Mouse (Mus musculus) v-Abl transformed pro-B cells (cell line): Measurements from ENCODE around the gene Fam20a.

Experiments used
- in situ Hi-C, 2 experiments: fragments of 400-800 bp; cut with MboI; formaldehyde crosslinking; loops; one replicate each; pipeline ENCODE4 v1.15.1; 2025; ENCODE audit not compliant: unreplicated experiment in 2 of 2

Gene Fam20a

GRCm38 (mm10) chr11:109721781-109722446 lies at the start of gene Fam20a:
Gene Fam20a, minus strand, starts transcription at chr11:109722279.
- in situ Hi-C loops: no loop called here

GRCm38 (mm10) chr11:109771381-109771780 lies 49.3 kb upstream of the Fam20a start:
- in situ Hi-C loops: no loop called here

- in situ Hi-C loops: no loop called here
Observed at GRCm38 (mm10) chr11:109770185-109770584, 48.1 kb upstream of the Fam20a start.

- in situ Hi-C loops: no loop called here
Observed at GRCm38 (mm10) chr11:109769091-109769490, 47.0 kb upstream of the Fam20a start.

- in situ Hi-C loops: no loop called here
Observed at GRCm38 (mm10) chr11:109760063-109760462, 38.0 kb upstream of the Fam20a start.

GRCm38 (mm10) chr11:109758616-109759215 lies 36.6 kb upstream of the Fam20a start:
- in situ Hi-C loops: no loop called here

- in situ Hi-C loops: no loop called here
Observed at GRCm38 (mm10) chr11:109754105-109754602, 32.1 kb upstream of the Fam20a start.

- in situ Hi-C loops: no loop called here
Observed at GRCm38 (mm10) chr11:109751636-109752603, 29.8 kb upstream of the Fam20a start.

GRCm38 (mm10) chr11:109745210-109745609 lies 23.1 kb upstream of the Fam20a start:
- in situ Hi-C loops: no loop called here

- in situ Hi-C loops: no loop called here
Observed at GRCm38 (mm10) chr11:109737967-109738366, 15.9 kb upstream of the Fam20a start.

GRCm38 (mm10) chr11:109736406-109736805 lies 14.3 kb upstream of the Fam20a start:
- in situ Hi-C loops: no loop called here

- in situ Hi-C loops: no loop called here
Observed at GRCm38 (mm10) chr11:109734341-109734740, 12.3 kb upstream of the Fam20a start.

GRCm38 (mm10) chr11:109732726-109733438 lies 10.8 kb upstream of the Fam20a start:
- in situ Hi-C loops: no loop called here

- in situ Hi-C loops: no loop called here
Observed at GRCm38 (mm10) chr11:109728371-109728770, 6.3 kb upstream of the Fam20a start.

GRCm38 (mm10) chr11:109722711-109723110 lies 632 bp upstream of the Fam20a start:
- in situ Hi-C loops: no loop called here

GRCm38 (mm10) chr11:109721320-109721780 lies 729 bp downstream of the Fam20a start:
- in situ Hi-C loops: no loop called here

GRCm38 (mm10) chr11:109720809-109721319 lies 1.2 kb downstream of the Fam20a start:
- in situ Hi-C loops: no loop called here

GRCm38 (mm10) chr11:109719399-109719798 lies 2.7 kb downstream of the Fam20a start:
- in situ Hi-C loops: no loop called here

GRCm38 (mm10) chr11:109717966-109718895 lies 3.8 kb downstream of the Fam20a start:
- in situ Hi-C loops: no loop called here
